Mouse (Mus musculus) liver, embryonic 14.5 days (tissue): ENCODE data around the gene Gnrhr. TPM values are rescaled to one million over a fixed set of nuclear protein-coding genes. Genes with fewer than 3 reads are reported as not detected.

Source experiments
- ATAC-seq: fragments of 200-750 bp; cut with Nextera tagmentation; 2 replicates; pipeline ENCODE4 v1.8.0; 2017; ENCODE audit warnings: moderate number of reproducible peaks, mild to moderate bottlenecking, moderate library complexity; ENCODE audit not compliant: insufficient read depth
- DNase-seq, 3 experiments: peaks; one replicate each; pipeline ENCODE4 v3.0.0-alpha.2; 2012 to 2013; ENCODE audit warnings: low read depth in 3 of 3, low spot score in 3 of 3
- H3K27ac ChIP-seq: fragments of 300-500 bp; sonication (generic); 2 replicates; pipeline ENCODE4 v1.5.1; 2014; ENCODE audit warnings: moderate library complexity, mild to moderate bottlenecking, control low read depth, inconsistent platforms
- H3K27me3 ChIP-seq: fragments of 300-500 bp; sonication (generic); 2 replicates; pipeline ENCODE4 v1.6.1; 2014; ENCODE audit warnings: mild to moderate bottlenecking, low read length, moderate library complexity; ENCODE audit not compliant: control insufficient read depth, insufficient read depth
- H3K36me3 ChIP-seq: fragments of 300-500 bp; sonication (generic); replicated peaks from 2 replicates; pipeline ENCODE4 v1.6.1; 2014; ENCODE audit warnings: low read depth; ENCODE audit not compliant: control insufficient read depth, insufficient read depth
- H3K4me1 ChIP-seq, 2 experiments: fragments of 200-500 bp in 1 of 2; fragments of 300-500 bp in 1 of 2; sonication (generic) in 1 of 2; replicated peaks; 2 replicates each; pipeline ENCODE4 v1.6.1; 2012 to 2014; ENCODE audit warnings: antibody characterized with exemption in 1 of 2, inconsistent platforms in 1 of 2, low read length in 1 of 2; ENCODE audit not compliant: control insufficient read depth in 2 of 2, insufficient read depth in 2 of 2
- H3K4me2 ChIP-seq: fragments of 300-500 bp; sonication (generic); 2 replicates; pipeline ENCODE4 v1.6.1; 2014; ENCODE audit warnings: low read depth, mild to moderate bottlenecking, control low read depth, moderate library complexity
- H3K4me3 ChIP-seq, 2 experiments: fragments of 200-500 bp in 1 of 2; fragments of 300-500 bp in 1 of 2; sonication (generic) in 1 of 2; 2 replicates each; pipeline ENCODE4 v1.5.1; 2012 to 2014; ENCODE audit warnings: low read depth in 2 of 2, low read length in 2 of 2, mild to moderate bottlenecking in 2 of 2, control low read depth in 1 of 2, inconsistent platforms in 1 of 2, moderate library complexity in 1 of 2; ENCODE audit not compliant: insufficient read depth in 1 of 2
- H3K9ac ChIP-seq: fragments of 300-500 bp; sonication (generic); replicated peaks from 2 replicates; pipeline ENCODE4 v1.6.1; 2014; ENCODE audit warnings: mild to moderate bottlenecking, control low read depth, moderate library complexity
- H3K9me3 ChIP-seq: fragments of 300-500 bp; sonication (generic); 2 replicates; pipeline ENCODE4 v1.6.1; 2016; ENCODE audit warnings: low read length, mixed read lengths; ENCODE audit not compliant: control insufficient read depth
- CTCF ChIP-seq: IDR thresholded peaks from 2 replicates; pipeline ENCODE4 v1.5.1; 2016; ENCODE audit warnings: antibody characterized with exemption, low read depth, control low read depth
- EP300 ChIP-seq: IDR thresholded peaks from 2 replicates; pipeline ENCODE4 v1.6.1; 2016; ENCODE audit warnings: antibody characterized with exemption, low read depth
- WGBS: fragments of 180-500 bp; shearing (Covaris S2); extraction: QIAGEN DNeasy Blood & Tissue Kit; methylation state at CpG from one replicate; pipeline ENCODE4 v1.1.7; 2014; ENCODE audit not compliant: insufficient replicate concordance; 5-methylcytosine and 5-hydroxymethylcytosine counted together
- polyA plus RNA-seq, 2 experiments: library from polyadenylated mRNA; depleted of rRNA in 1 of 2; stranded (reverse) in 1 of 2; unstranded in 1 of 2; fragments of >200 nt; fragmentation: Nextera tagmentation in 1 of 2; extraction: Ambion mirVana in 1 of 2; gene quantifications; 2 replicates each; pipeline versions ENCODE4 v1.2.1 to v1.2.3; 2012 to 2014

Gnrhr gene
- polyA plus RNA-seq (2012; rRNA removed) (not detected in 2 replicates), polyA plus RNA-seq (2014; fragmentation: Nextera tagmentation; extraction: Ambion mirVana) (not detected in 2 replicates)

GRCm38 (mm10) chr5:86197801-86198200 lies at the start of gene Gnrhr:
Gene Gnrhr, minus strand, starts transcription at chr5:86197901.
- H3K9me3 ChIP-seq, result no peaks in the 10 kb centered on the region
- TF ChIP-seq EP300, result no peak
- TF ChIP-seq CTCF, result no peak
- no peaks in the 10 kb centered on the region for H3K36me3 ChIP-seq
- no peak for ATAC-seq
- no peak within 1 kb of the TSS for H3K4me3 ChIP-seq
- no peaks in the 10 kb centered on the region for H3K4me1 ChIP-seq
- WGBS, result 76% methylated on average over 10 of the region's 10 CpGs
- H3K4me2 ChIP-seq, result no peak within 1 kb of the TSS
- H3K27ac ChIP-seq, result no peak within 1 kb of the TSS
- DNase-seq, result no peak
- H3K9ac ChIP-seq, result no peak within 1 kb of the TSS
- no peaks in the 10 kb centered on the region for H3K27me3 ChIP-seq

DNA sequence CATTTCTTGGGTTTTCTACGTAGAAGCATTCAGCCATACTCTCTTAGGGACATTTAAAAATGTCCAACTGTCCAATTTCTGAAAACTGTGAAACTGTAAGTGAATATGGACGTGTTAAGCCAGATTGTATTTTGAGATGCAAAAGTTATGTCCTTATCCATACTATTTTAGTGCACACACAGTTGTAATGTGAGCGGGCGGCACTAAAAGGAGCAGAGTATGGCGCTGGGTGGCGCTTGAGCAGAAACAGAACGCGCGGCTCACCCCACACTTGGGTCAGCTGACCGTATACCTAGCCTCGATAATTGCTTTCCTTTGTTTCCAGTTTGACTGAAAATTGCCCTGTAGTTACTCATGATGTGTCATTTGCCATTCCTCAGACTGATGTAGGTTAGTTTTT lies 48.9 kb upstream of the Gnrhr start:
- H3K36me3 ChIP-seq, result no peaks in the 10 kb centered on the region
- H3K9me3 ChIP-seq, result no peaks in the 10 kb centered on the region
- H3K4me2 ChIP-seq, result no peak overlapping the region
- no peaks in the 10 kb centered on the region for H3K27me3 ChIP-seq
- TF ChIP-seq CTCF (no peak), EP300 (no peak)
- WGBS, result 71% methylated on average over 11 of the region's 11 CpGs
- H3K27ac ChIP-seq, result no peak overlapping the region
- no peak overlapping the region for H3K9ac ChIP-seq
- no peak for DNase-seq
- H3K4me1 ChIP-seq, result no peaks in the 10 kb centered on the region
- no peak for ATAC-seq
- no peak overlapping the region for H3K4me3 ChIP-seq

DNA sequence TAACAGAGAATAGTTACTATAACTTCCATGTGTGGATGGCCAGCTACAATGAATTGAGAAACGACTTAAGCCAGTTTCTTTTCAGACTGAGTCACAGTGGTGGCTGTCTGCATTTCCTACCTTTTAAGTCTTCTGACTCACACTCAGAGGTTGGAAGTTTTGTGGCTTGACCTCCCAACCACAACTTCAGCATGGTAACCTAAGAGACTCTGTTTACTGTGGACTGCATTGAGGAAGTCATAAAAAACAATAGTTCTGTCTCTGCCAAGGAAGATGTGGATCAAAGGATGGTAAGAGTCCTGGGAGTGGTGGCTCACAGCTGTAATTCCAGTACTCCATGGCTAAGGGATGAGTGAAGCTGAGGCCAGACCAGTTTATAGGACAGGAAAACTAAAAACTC lies 47.2 kb upstream of the Gnrhr start:
- Histone ChIP-seq H3K9ac (no peak overlapping the region), H3K4me3 (no peak overlapping the region), H3K36me3 (no peaks in the 10 kb centered on the region), H3K27me3 (no peaks in the 10 kb centered on the region), H3K4me1 (no peaks in the 10 kb centered on the region), H3K27ac (no peak overlapping the region), H3K9me3 (no peaks in the 10 kb centered on the region), H3K4me2 (no peak overlapping the region)
- WGBS, result 6% methylated on average over 1 of the region's 1 CpGs
- ATAC-seq (no peak), DNase-seq (no peak)
- no peak for TF ChIP-seq EP300
- TF ChIP-seq CTCF, result no peak

- Histone ChIP-seq H3K4me1 (no peaks in the 10 kb centered on the region), H3K36me3 (no peaks in the 10 kb centered on the region), H3K27ac (no peak overlapping the region), H3K4me2 (no peak overlapping the region), H3K27me3 (no peaks in the 10 kb centered on the region), H3K9me3 (no peaks in the 10 kb centered on the region), H3K4me3 (no peak overlapping the region), H3K9ac (no peak overlapping the region)
- DNase-seq (no peak), ATAC-seq (no peak)
- TF ChIP-seq EP300 (no peak), CTCF (no peak)
- WGBS, result 57% methylated on average over 3 of the region's 3 CpGs
Measured at GRCm38 (mm10) chr5:86244275-86244674, 46.6 kb upstream of the Gnrhr start.

GRCm38 (mm10) chr5:86227156-86227853 lies 29.6 kb upstream of the Gnrhr start:
- no peaks in the 10 kb centered on the region for H3K36me3 ChIP-seq
- H3K27me3 ChIP-seq, result no peaks in the 10 kb centered on the region
- H3K27ac ChIP-seq, result no peak overlapping the region
- H3K9ac ChIP-seq, result no peak overlapping the region
- H3K4me3 ChIP-seq, result no peak overlapping the region
- TF ChIP-seq CTCF (no peak), EP300 (no peak)
- DNase-seq, result no peak
- no peaks in the 10 kb centered on the region for H3K4me1 ChIP-seq
- 73% methylated on average over 5 of the region's 5 CpGs for WGBS
- no peak for ATAC-seq
- H3K4me2 ChIP-seq, result no peak overlapping the region
- H3K9me3 ChIP-seq, result no peaks in the 10 kb centered on the region
